Mouse (Mus musculus): ENCODE data around the gene Olfr1312.
"Not testable (repeated sequence)": the region's sequence is repeated elsewhere in the genome, so short reads cannot be mapped to it uniquely, and the experiment has no call there.

Olfr1312 gene

GRCm38 (mm10) chr2:112050138-112050537, at the start of gene Olfr1312:
Gene Olfr1312, minus strand, starts transcription at chr2:112050238.
- no peak for DNase-seq (ENCODE audit: low spot score in 2 of 2)

- no peak for DNase-seq (ENCODE audit: low spot score in 2 of 2)
These were observed 46.6 kb upstream of the Olfr1312 start, which contains the start of gene Olfr1314 for GRCm38 (mm10) chr2:112096681-112097080. Gene Olfr1314, minus strand, starts transcription at chr2:112096781.

DNA sequence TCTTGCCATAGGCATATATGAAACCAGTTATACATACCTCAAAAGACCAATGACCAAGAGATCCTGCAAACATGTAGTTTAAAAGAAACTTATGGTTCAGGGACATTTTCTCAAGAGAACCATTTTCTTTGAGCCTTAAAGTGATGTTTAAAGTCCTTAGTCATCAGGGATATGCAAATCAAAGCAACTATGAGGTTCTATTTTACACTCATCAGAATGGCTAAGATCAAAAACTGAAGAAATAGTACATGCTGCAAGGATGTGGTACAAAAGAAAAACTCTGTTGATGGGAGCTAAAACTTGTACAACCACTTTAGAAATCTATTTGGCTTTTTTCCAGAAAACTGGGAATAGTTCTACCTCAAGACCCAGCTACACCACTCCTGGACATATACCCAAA, 27.7 kb upstream of the Olfr1312 start, which contains the start of gene Olfr1313:
Olfr1313 (minus strand) TSS at position 101 of the 400 bp plus-strand sequence.
- DNase-seq (ENCODE audit: low spot score in 2 of 2), result no peak

- DNase-seq (ENCODE audit: low spot score in 2 of 2), result not testable (repeated sequence)
These were observed 23.1 kb downstream of the Olfr1312 start for GRCm38 (mm10) chr2:112026971-112027370.

- no peak for DNase-seq (ENCODE audit: low spot score in 2 of 2)
These were observed 25.7 kb downstream of the Olfr1312 start, which contains the start of gene Olfr1311 for GRCm38 (mm10) chr2:112024312-112024711. Gene Olfr1311, minus strand, starts transcription at chr2:112024412.

- no peak for DNase-seq (ENCODE audit: low spot score in 2 of 2)
These were observed 35.1 kb downstream of the Olfr1312 start for GRCm38 (mm10) chr2:112014900-112015299.

DNA sequence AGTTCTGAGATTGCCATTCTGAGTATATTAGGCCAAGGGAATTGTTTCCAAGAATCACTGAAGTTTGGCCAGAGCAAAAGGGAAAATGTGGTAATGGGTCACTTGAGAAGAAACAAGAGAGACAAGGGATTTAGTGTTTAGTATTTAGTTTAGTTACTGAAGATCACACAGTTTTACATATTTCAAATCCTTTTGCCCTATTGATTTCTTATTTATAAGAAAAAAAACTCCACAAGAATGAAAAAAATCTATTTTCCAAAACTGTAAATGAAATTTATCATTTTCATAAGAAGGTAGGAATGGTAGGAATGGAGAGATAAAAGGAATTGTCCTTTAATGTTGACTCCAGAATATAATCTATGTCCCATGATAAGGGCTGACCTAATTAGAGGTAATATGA, 37.4 kb downstream of the Olfr1312 start, which contains the start of gene Olfr1310:
Olfr1310 (minus strand) TSS at position 101 of the 400 bp plus-strand sequence.
- no peak for DNase-seq (ENCODE audit: low spot score in 2 of 2)

GRCm38 (mm10) chr2:111990181-111990580, 59.9 kb downstream of the Olfr1312 start, which contains the start of gene Olfr1309:
Gene Olfr1309, minus strand, starts transcription at chr2:111990281.
- DNase-seq (ENCODE audit: low spot score in 2 of 2), result no peak

All from right cerebral cortex, adult 2 months (tissue).